Comparison of ENCODE assay signal across 16 mouse cellular contexts in genomic region chr6:82549270-82549669, GRCm38 (mm10).
DNase-seq lines count a peak whose midpoint lies in the region; ATAC-seq and TF ChIP-seq lines count a peak whose summit lies in the region.
"Had no signal": no experiment of that assay in that cellular context is flagged by ENCODE, and none has a peak within 500 bp of the region (broad histone marks: within the 10 kb centered on the region; RNA-seq: fewer than 3 reads in every experiment).

No protein-coding gene starts in this region.

- no peak overlapping the region for H3K27ac ChIP-seq in kidney, postnatal 0 days
- H3K27ac ChIP-seq in kidney, embryonic 14.5 days (ENCODE audit: low read depth, low read length), result no peak overlapping the region
- no peak overlapping the region for H3K27ac ChIP-seq in thymus, adult 2 months (ENCODE audit: control insufficient read depth, insufficient read depth, low read length)
- H3K27ac ChIP-seq: liver, embryonic 13.5 days; macrophage; neural tube, embryonic 13.5 days had no signal

- H3K9me3 ChIP-seq in kidney, postnatal 0 days (replicated peaks; ENCODE audit: low read length), result no peaks in the 10 kb centered on the region
- peaks cover 5% of the 10 kb centered on the region for H3K9me3 ChIP-seq in kidney, embryonic 14.5 days (ENCODE audit: control insufficient read depth, low read length)

- H3K36me3 ChIP-seq in kidney, postnatal 0 days (ENCODE audit: insufficient read depth, low read length), result no peaks in the 10 kb centered on the region
- H3K36me3 ChIP-seq in kidney, embryonic 14.5 days (ENCODE audit: control insufficient read depth, insufficient read depth, low read length), result no peaks in the 10 kb centered on the region
- no peaks in the 10 kb centered on the region for H3K36me3 ChIP-seq in thymus, adult 2 months (ENCODE audit: control insufficient read depth, insufficient read depth, low read length)
- H3K36me3 ChIP-seq: liver, embryonic 13.5 days; neural tube, embryonic 13.5 days had no signal

- no peaks in the 10 kb centered on the region for H3K4me1 ChIP-seq in kidney, postnatal 0 days (replicated peaks; ENCODE audit: insufficient read depth, low read length)
- no peaks in the 10 kb centered on the region for H3K4me1 ChIP-seq in kidney, embryonic 14.5 days (ENCODE audit: control insufficient read depth, insufficient read depth, low read length)
- H3K4me1 ChIP-seq in thymus, adult 2 months (replicated peaks; ENCODE audit: control insufficient read depth, insufficient read depth, low read length), result no peaks in the 10 kb centered on the region
- H3K4me1 ChIP-seq: liver, embryonic 13.5 days had no signal

- H3K4me3 ChIP-seq in kidney, postnatal 0 days (replicated peaks; ENCODE audit: low read depth, low read length), result no peak overlapping the region
- no peak overlapping the region for H3K4me3 ChIP-seq in kidney, embryonic 14.5 days (ENCODE audit: low read length)
- no peak overlapping the region for H3K4me3 ChIP-seq in thymus, adult 2 months (ENCODE audit: control insufficient read depth, insufficient read depth, low read length)
- H3K4me3 ChIP-seq: liver, embryonic 13.5 days; neural tube, embryonic 13.5 days had no signal

- no peaks in the 10 kb centered on the region for H3K27me3 ChIP-seq in kidney, postnatal 0 days (ENCODE audit: insufficient read depth, low read length)
- H3K27me3 ChIP-seq in kidney, embryonic 14.5 days (ENCODE audit: control insufficient read depth, insufficient read depth, low read length), result no peaks in the 10 kb centered on the region
- H3K27me3 ChIP-seq in thymus, adult 2 months (ENCODE audit: control insufficient read depth, insufficient read depth, low read length), result no peaks in the 10 kb centered on the region
- H3K27me3 ChIP-seq: liver, embryonic 13.5 days; neural tube, embryonic 13.5 days had no signal

- DNase-seq in kidney, postnatal 0 days (ENCODE audit: low spot score), result no peak
- DNase-seq in thymus, postnatal 14 days, result peak; percentile 3
- DNase-seq in thymus, adult 2 months, result no peak
- DNase-seq in R1 (ENCODE audit: low read depth, low spot score), result peak; percentile 48
- no peak for DNase-seq in T-cell, adult 2 months (ENCODE audit: low spot score)
- DNase-seq: adrenal gland, postnatal 25 days; embryo, embryonic 11 days; heart, adult 18-20 months; heart, postnatal 10 days; liver, embryonic 13.5 days; thymus, postnatal 25 days had no signal

- WGBS in kidney, postnatal 0 days, result 47% methylated on average over 3 of the region's 3 CpGs
- WGBS in kidney, embryonic 14.5 days, result 54% methylated on average over 3 of the region's 3 CpGs
- WGBS in thymus, adult 2 months, result 63% methylated on average over 3 of the region's 3 CpGs

- peak; percentile 34; the same call in 1 of the 2 replicates for TF ChIP-seq CTCF in kidney, postnatal 0 days (IDR thresholded peaks at IDR 0.05; ENCODE audit: low read depth)
- no peak for TF ChIP-seq CTCF in thymus, adult 2 months (IDR thresholded peaks at IDR 0.05; ENCODE audit: borderline replicate concordance, control insufficient read depth, extremely low read depth, insufficient read depth, low read length, poor library complexity)

- no peak overlapping the region for H3K4me2 ChIP-seq in kidney, postnatal 0 days (ENCODE audit: low read length)
- no peak overlapping the region for H3K4me2 ChIP-seq in kidney, embryonic 14.5 days (replicated peaks; ENCODE audit: low read depth, low read length)
- H3K4me2 ChIP-seq: liver, embryonic 13.5 days; neural tube, embryonic 13.5 days had no signal

- ATAC-seq in kidney, postnatal 0 days (replicated peaks; ENCODE audit: low FRiP score, low read depth), result no peak
- ATAC-seq in kidney, embryonic 14.5 days (ENCODE audit: low FRiP score, low TSS enrichment), result no peak
- no peak for ATAC-seq in granulocyte monocyte progenitor cell, adult 5-6 weeks (replicated peaks; ENCODE audit: poor library complexity, severe bottlenecking)
- ATAC-seq: midbrain, embryonic 16.5 days had no signal

- TF ChIP-seq POLR2A in thymus, adult 2 months (IDR thresholded peaks at IDR 0.05; ENCODE audit: control insufficient read depth, extremely low read depth, insufficient read depth, low read length, poor library complexity), result no peak

- no peak overlapping the region for H3K9ac ChIP-seq in kidney, postnatal 0 days (ENCODE audit: low read depth, low read length)
- no peak overlapping the region for H3K9ac ChIP-seq in kidney, embryonic 14.5 days (ENCODE audit: low read depth, low read length)
- H3K9ac ChIP-seq: liver, embryonic 13.5 days; neural tube, embryonic 13.5 days had no signal

Comparison
In these comparisons a context has a peak if more than half of its experiments do, and no peak if none do; other contexts are left out.
1. DNase-seq: peak in thymus, postnatal 14 days (single experiment) and R1 (single experiment); none in kidney, postnatal 0 days (single experiment), thymus, adult 2 months (single experiment) and T-cell, adult 2 months (single experiment).